Mouse (Mus musculus): Measurements from ENCODE around the gene Fbf1.
"Not testable (repeated sequence)": the region's sequence is repeated elsewhere in the genome, so short reads cannot be mapped to it uniquely, and the experiment has no call there.

Fbf1 gene

DNA sequence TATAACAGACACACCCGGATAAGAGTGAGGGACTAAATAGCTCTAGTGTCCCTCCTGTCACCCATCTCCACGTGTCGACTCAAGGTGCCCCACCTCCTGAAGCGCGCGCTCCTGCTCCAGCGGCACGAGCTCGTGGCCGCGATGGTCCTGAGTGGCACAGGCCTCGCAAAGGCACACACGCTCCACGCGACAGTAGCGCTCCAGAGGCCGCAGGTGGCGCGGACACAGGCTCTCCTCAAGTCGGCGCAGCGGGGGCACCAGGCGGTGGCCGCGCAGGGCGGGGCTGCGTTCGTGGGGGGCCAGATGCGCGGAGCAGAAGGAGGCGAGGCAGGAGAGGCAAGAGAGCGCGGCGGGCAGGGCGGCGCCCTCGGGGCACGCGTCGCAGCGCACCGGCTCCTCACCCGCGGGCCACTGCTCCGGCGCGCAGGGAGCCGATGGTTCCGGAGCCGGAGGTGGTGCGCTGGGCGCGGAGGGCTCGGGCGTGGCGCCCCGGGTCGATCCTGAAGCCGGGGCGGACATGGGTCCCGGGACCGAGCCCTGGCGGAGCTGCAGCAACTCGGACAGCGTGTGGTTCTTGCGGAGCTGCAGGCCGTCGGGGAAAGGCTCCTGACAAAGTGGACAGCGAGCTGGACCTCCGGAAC lies 58.4 kb downstream of the Fbf1 start:
- in situ Hi-C loops (cut with MboI, MseI), result no loop called here

DNA sequence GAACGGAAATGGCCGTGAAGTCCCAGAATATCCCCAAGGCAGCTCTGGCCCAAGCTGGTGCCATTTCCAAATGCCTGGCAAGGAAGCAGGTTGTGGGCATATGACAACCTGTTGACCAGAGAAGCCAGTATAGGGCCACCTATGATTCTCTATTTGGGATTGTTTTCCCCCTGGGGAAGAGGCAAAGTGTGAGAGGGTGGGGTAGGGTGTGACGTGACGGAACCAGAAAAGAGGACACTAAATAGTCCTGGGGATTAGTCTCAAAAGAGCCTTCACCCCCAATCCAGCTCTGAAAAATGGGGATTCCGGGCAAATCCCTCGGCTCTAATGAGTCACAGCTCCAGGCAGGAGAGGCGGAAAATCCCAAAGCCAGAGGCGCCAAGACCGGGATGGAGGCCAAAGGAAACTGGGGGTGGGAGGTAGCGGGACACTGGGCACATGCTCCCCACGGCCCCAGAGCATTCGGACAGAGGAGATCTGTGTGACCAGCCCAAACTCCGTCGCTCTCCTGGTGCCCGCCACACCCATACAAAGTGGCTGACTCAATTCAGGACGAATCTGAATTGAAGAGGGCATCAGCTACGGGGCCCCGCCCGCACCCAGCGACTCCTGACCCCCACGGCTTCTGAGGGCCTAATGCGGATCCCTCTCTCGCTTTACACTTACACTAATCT lies 59.4 kb downstream of the Fbf1 start:
- in situ Hi-C loops (cut with MboI, MseI), result no loop called here

DNA sequence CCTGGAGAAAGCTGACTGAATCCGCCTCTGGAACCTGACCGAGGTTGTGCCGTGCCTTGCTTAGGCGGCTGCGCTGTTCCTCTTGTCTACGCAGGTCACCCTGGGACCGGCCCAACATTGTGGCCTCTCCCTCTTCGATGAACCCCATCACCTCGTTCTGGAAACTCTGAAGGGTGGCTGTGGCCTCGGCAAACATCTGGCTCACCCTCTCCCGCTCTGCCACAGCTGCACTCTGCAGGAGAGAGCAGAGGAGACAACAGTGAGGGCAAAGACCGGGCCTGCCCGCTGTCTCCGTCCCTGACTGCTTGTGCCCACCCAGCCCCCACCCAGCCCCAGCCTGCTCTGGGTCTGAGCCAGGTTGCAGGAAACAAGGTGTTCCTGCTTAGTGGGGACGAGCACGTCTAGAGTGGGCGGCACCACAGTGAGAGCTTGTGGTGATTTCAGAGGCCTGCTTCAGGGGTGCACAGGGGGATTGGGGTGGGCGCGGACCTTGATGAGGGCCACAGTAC lies 60.1 kb downstream of the Fbf1 start:
- in situ Hi-C loops (cut with MboI, MseI), result no loop called here

DNA sequence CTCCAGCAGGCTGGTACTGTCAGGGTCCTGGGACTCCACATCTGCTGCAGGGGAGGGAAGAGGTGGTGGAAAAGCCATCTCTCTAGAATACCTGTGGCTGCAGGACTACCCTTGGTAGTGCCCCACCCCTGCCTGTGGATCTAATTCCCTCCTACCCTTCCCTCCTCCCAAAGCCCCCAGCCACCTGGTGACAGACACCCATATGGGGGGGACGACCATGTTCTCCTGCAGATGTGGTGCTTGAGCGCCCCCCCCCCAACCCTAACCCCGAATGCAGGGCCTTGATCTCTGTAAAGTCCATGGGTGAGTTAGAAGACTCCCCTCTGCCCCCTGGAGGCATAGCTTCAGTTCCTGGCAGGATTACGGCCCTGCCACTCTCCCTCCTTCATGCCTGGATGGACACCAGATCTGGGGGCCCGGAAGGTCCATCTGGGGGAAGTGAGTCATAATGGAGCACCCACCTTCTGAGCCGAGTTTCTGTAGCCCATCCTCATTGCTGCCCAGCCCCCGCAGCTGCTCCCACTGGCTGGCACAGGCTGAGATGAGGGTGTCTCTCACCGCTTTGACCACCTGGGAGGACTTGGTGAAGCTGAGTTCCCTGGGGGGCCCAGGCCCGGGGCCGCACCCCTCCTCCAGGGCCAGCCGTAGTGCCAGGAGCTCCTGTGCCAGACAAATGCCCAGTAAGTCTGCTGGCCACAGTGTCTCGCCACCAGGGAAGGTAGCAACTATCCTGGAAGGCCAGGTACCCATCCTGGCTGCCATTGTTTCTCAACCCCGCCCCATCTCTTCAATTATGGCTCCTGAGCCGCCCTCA lies 60.8 kb downstream of the Fbf1 start:
- in situ Hi-C loops (cut with MboI, MseI), result no loop called here

DNA sequence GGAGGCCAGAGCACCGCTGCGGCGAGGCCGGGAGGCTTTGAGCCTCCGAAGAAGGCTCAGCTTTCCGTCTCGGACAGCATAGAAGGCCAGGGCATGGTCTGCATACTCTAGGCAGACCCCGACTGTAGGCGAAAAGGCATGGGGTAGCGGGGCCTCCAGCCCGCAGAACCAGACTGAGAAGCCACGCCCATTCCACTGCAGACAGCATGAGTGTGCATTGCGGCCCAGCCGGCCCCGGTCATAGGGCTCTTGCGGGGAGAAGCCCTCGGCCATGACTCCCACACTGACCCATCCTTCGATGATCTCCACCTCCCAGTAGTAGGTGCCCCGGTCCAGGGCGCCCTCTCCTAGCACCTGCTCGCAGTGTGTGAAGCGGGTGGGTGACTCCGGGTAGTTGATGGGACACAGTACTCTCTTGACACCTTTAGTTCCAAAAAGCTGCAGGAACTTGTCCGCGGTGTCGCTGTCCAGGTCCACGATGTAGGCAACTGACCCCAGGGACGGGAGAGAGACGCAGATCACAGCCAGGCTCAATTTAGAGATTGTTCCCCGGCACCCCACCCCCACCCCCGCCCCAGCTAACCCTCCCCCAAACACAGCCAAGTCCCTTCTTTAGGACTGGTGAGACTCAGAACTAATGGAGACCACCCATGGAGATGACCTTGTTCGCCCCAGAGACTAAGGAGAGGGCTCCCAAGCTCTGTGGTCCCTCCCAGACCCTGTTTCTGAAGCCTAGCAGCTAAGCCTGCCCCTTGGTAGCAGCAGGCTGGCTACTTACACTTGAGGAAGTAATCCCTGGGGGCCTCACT lies 61.6 kb downstream of the Fbf1 start:
- in situ Hi-C loops (cut with MboI, MseI), result no loop called here

DNA sequence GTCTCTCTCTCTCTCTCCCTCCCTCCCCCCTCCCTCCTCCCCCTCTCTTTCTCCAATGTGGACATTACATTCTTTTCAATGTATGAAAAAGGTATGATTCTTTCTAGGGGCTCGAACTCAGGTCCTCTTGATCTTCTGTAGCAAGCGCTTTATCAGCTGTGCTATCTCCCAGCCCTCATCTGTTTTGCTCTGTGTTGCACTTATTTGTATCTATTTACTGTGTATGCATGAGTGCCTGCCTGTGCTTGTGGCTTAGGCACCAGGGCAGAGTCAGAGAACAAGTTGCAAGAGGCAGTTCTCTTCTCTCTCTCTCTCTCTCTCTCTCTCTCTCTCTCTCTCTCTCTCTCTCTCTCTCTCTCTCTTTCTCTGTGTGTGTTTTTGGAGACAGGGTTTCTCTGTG lies 62.9 kb downstream of the Fbf1 start:
- in situ Hi-C loops (cut with MboI, MseI), result no loop called here

DNA sequence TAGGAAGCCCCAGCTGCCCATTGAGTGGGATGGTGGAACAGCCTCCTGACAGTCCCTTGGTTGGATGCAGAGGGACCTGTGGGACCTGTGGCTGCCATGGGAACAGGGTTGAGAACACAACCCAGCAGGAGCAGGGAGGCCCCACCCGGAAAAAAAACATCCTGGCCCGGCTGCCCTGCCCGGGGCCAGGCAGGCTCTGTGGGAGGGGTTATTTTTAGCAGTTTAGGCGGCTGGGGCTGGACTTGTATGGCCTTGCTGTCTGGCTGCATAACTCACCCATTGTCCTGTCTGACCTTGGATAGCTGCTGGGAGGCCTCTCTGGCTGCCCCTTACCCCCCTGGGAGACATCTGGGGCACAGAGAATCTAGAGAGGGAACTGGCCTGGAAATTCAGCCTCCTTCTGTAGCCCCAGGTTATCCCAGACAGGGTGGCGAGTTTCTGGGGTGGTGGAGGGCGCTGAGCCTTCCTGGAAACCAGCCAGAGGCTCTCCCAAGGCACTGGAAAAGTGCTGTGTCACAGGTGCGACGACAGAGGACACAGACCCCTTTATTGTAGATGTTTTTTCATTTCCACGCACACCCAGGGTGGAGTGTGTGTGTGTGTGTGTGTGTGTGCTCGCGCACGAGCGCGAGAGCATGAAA lies 63.8 kb downstream of the Fbf1 start:
- in situ Hi-C loops (cut with MboI, MseI), result no loop called here

DNA sequence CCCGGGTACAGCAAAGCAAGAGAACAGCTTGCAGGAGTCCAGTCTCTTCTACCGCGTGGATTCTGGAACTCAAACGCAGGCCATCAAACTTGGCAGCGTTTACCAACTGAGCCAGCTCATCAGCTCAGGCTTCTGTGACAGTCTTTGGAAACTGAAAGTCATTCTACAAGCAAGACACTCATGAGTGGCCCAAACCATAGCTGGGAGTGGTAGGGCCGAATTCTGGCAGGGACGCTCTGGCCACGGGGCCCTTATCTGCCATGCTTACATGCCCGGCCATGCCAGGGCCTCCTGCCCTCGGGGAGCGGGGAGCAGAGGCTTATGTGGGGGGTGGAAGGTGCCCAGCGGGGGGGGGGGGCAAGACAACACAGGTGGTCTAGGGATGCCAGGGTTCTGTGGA lies 64.4 kb downstream of the Fbf1 start:
- in situ Hi-C loops (cut with MboI, MseI), result no loop called here

DNA sequence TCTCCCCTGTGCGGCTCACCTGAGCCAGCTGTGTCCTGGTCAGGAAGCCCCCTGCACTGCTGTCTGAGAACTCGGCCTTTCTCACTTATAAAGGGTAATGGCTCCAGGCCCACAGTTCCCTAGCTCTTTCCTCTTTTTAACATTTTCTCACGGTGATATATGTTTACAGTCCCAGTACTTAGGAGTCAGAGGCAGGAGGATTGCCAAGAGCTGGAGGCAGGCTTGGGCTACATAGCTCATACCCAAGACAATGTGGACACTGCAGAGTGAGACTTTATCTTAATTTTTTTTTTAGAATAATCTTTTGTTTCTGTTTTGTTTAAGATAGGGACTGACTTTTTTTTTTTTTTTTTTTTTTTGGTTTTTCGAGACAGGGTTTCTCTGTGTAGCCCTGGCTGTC lies 65.5 kb downstream of the Fbf1 start:
- in situ Hi-C loops (cut with MboI, MseI), result no loop called here

DNA sequence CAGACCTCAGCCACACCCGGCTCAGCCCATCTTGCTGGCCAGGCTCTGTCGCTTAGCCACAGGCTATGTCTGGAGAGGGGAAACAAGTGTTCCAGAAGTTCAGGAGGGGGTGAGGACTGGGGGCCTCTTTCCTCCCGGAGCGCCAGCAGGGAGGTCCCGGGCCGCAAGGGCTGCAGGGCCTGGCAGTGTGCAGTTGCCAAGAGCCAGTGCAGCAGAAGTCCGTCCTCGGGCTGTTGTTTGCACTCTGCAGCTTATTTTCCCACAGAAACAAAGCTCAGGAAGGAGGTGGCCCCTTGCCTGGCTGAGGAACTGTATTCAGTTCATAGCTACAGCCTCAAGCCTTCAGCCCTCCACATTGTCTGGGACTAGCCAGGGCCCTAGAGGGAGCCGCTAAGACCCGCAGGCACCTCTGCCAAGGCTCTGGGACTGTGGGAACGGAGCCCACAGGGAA lies 66.0 kb downstream of the Fbf1 start:
- in situ Hi-C loops (cut with MboI, MseI), result no loop called here

DNA sequence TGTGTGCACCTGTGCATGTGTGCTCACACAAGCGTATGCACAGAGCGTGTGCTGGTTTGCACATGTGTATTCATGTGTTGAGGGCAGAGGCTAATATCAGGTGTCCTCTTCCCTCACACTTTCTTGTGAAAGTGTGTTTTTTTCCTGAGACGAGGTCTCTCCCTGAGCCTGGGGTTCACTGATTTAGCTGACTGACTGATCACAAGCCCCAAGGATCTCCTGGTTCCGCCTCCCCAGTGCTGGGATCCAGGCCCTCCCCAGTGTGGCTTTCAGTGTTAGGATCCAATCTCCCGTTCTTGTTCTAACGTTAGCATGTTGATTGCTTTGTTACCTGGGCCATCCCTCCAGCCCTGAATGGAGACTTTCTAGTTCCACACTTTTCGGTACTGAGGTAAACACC lies 67.1 kb downstream of the Fbf1 start:
- in situ Hi-C loops (cut with MboI, MseI), result no loop called here

DNA sequence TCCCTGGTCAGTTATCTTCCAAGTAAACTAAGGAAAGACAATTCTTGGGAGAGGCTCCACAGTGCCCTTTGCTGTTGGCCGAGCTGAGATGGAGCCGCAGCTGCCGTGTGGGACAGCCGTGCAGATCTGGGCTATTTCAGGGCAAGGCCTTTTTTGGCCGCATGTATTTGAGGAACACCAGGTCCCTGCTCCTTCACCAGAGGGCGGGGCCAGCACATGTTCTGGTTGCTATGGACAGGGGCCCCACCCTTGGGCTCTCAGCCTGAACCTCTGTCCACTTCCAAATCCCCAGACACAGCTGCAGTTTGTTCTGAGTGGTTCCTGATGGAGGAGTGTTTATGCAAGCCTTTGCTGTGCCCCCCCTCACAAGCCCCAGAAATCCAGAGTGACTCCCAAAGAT lies 67.6 kb downstream of the Fbf1 start:
- in situ Hi-C loops (cut with MboI, MseI), result no loop called here

DNA sequence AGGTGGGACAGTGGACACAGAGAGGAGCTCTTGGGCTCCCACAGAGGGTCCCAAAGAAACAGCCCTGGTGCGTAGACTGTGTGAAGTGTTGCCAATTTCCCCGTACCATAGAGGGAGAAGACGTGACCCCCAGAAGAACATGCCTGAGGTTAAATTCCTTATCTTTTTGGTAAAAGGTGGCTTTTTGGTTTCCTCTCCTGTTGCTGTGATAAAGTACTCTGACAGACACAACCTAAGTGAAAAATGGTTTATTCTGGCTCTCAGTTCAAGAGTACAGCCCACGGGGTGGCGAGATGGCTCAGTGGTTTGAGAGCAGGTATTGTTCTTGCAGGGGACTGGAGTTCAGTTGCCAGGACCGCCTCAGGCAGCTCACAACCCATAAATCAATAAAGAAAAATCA lies 68.5 kb downstream of the Fbf1 start:
- in situ Hi-C loops (cut with MboI, MseI), result no loop called here

DNA sequence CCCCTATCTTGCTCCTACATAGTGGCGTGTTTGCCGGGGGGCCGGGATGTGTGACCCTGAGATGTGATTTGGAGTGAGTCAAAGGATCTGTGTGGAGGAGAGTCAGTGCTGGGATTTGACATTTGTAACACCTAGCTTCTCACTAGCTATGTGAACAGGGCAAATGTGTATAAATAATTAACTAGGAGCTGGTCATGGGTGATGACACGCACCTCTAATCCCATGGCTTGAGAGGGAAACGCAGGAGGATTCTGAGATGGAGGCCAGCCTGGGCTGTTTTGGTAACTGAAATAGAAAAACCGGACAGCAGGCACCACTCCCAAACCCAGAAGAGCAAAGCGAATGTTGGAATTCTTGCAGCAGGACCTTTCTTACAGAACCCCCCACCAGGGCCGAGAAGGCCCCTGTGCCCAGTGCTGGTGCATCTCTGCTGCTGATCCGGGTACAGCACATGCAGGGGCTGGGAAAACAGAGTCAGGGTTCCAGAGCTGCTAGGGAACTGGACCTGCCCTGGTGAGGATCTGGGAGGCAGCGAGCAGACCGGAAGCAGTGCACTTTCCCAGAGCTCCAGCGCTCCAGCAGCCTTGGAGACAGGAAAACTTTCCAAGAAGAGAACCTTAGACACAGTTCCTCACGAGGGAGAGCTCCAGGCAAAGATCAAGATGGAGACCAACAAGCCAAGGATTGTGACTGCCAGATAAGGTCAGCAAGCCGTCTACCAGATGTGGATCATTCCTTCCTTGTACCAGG lies 69.1 kb downstream of the Fbf1 start:
- in situ Hi-C loops (cut with MboI, MseI), result no loop called here

DNA sequence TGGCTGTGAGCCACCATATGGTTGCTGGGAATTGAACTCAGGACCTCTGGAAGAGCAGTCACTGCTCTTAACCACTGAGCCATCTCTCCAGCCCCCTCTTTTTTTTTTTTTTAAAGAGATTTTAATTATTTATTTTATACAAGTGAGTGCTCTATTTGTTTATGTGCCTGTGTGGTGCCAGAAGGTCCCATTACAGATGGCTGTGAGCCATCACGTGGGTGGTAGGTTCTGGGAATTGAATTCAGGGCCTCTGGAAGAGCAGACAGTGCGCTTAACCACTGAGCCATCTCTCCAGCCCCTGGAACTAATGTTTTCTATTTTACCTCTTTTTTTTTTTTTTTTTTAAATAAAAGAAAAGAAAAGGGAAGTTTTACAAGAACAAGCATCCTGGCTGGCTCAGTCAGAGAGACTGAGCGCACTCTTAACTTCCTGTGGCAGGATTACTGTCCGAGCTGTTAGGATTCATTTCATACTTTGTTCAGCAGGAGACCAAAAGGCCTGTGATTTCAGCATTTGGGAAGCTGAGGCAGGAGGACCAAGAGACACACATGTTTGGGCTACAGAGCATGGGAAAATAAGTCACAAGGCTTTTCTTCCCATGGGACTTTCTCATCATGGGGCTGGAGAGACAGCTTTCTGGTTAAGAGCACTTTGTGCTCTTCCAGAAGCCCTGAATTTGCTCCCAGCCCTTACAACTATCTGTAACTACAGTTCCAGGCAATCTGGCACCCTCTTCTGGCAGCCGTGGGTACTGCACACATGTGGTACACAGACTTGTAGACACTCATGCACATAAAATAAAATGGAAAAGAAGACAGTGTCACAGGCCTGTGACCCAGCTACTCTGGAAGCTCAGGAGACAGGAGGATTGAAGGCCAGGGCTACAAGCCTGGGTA lies 71.5 kb downstream of the Fbf1 start:
- in situ Hi-C loops (cut with MboI, MseI), result no loop called here

DNA sequence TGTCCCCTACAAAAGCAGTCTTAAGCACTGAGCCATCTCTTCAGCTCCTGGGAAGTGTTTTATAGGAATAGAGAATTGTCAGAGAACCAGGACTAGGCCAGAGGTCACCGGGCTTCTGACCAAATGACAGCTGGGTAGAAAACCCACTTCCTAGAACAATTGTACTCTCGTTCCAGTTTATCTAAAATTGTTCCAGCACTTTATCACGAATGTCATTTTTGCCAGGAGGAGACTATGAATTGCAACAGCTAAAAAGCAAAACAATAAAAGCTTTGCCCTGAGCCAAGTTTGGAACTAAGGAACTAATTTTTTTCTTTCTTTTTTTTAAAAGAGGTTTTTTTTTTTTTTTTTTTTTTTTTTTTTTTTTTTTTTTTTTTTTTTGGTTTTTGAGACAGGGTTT lies 72.4 kb downstream of the Fbf1 start:
- in situ Hi-C loops (cut with MboI, MseI), result no loop called here

DNA sequence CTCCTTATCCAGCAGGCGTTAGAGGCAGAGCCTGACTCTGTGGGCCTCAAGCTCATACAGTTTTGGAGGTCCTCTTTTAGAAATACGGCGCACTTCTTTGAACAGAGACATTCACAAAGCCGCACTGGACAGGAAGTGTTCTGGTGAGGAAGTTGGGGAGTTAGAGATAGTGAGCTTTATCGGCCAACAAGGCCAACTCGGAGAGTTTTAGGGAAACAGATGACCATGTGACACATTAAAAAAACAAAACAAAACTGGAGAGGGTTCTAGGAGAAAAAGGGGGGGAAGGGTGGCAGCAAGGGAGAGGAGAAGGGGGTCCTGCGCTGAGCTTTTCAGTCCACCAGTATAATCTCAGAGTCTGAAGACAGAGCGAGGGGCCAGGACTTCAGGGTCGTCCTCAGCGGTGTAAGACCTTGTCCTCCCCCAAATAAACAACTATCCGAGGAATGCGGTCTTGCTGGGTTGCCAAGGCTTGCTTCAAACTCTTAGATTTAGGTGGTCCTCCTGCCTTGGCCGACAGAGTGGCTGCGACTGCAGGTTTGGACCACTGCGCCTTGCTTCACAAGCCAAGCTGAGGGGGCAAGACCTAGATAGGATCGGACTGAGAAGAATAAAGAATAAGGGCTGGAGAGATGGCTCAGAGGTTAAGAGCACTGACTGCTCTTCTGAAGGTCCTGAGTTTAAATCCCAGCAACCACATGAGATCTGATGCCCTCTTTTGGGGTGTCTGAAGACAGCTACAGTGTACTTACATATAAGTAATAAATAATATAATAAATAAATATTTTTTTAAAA lies 74.0 kb downstream of the Fbf1 start:
- in situ Hi-C loops (cut with MboI, MseI), result no loop called here

DNA sequence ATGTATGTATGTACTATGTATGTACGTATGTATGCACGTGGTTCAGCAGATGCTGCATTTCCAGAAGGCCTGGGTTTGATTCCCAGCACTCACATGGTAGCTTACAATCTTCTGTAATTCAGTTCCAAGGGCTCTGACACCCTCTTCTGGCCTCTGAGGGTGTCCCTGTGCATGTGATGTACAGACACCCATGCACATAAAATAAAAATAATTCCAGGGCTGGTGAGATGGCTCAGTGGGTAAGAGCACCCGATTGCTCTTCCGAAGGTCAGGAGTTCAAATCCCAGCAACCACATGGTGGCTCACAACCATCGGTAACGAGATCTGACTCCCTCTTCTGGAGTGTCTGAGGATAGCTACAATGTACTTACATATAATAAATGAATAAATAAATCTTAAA lies 75.0 kb downstream of the Fbf1 start:
- in situ Hi-C loops (cut with MboI, MseI), result not testable (repeated sequence)
